In the genomic region with DNA sequence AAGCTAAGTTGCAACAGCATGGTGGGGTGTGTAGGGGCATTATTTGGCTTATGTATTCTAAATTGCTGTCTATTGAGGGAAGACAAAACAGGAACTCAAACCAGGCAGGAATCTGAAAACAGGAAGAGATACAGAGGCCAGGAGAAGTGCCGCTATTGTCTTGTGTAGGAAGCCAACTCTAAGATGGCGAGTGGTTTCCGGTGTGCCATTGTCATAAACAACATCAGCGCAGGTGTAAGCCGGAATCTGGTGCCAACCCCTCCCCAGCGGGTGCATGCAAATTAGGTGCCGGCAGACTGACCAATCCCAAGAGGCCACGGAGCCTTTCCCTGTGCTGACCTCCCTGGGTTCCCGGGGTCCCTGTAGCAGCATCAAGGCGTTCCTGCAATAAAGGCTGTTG, we compare ENCODE assay signal across 37 mouse cellular contexts. TPM values are rescaled to one million over a fixed set of nuclear protein-coding genes. Genes with fewer than 3 reads are reported as not detected.
"Had no signal": no experiment of that assay in that cellular context is flagged by ENCODE, and none has a peak within 500 bp of the region (broad histone marks: within the 10 kb centered on the region; RNA-seq: fewer than 3 reads in every experiment).

No protein-coding gene starts in this region.

- DNase-seq: gastrocnemius, adult 2 months; gastrocnemius, postnatal 10 days; heart, adult 18-20 months; heart, postnatal 10 days; heart, postnatal 4 days; kidney, adult 18-20 months; kidney, adult 9 months; kidney, postnatal 14 days; kidney, postnatal 36 days; layer of hippocampus, adult 9-11 months; liver; liver, embryonic 13.5 days had no signal

- H3K4me3 ChIP-seq: gastrocnemius, adult 2 months; heart, embryonic 10.5 days; heart, embryonic 12.5 days; hindbrain, embryonic 10.5 days; hindbrain, embryonic 12.5 days; intestine, embryonic 15.5 days; kidney, embryonic 15.5 days; left cerebral cortex, adult 2 months; limb, embryonic 10.5 days; limb, embryonic 12.5 days; liver, embryonic 13.5 days; liver, embryonic 15.5 days had no signal

- H3K27me3 ChIP-seq: heart, embryonic 12.5 days; limb, embryonic 12.5 days; liver, embryonic 13.5 days had no signal

- H3K4me1 ChIP-seq: heart, embryonic 10.5 days; heart, embryonic 12.5 days; intestine, embryonic 15.5 days; liver, embryonic 13.5 days; liver, embryonic 15.5 days had no signal

- H3K36me3 ChIP-seq: heart, embryonic 10.5 days; heart, embryonic 12.5 days; hindbrain, embryonic 10.5 days; hindbrain, embryonic 12.5 days; intestine, embryonic 15.5 days; kidney, embryonic 15.5 days; limb, embryonic 10.5 days; limb, embryonic 12.5 days; liver, embryonic 13.5 days; liver, embryonic 15.5 days had no signal

- H3K27ac ChIP-seq: gastrocnemius, adult 2 months; heart, embryonic 10.5 days; hindbrain, embryonic 10.5 days; hindbrain, embryonic 12.5 days; hindbrain, embryonic 14.5 days; intestine, embryonic 15.5 days; kidney, embryonic 15.5 days; kidney, postnatal 0 days; left cerebral cortex, adult 2 months; limb, embryonic 10.5 days; limb, embryonic 12.5 days; liver, embryonic 13.5 days; liver, embryonic 15.5 days had no signal

RNA-seq across cellular contexts. Expression of a gene that starts 32.4 kb away (rescaled TPM):
- total RNA-seq: gastrocnemius, adult 2 months; gastrocnemius, postnatal 10 days; gastrocnemius, postnatal 4 days; granulocyte monocyte progenitor cell, adult 5-6 weeks; heart, adult 18-20 months; heart, adult 8-10 months; heart, postnatal 10 days; heart, postnatal 25 days; heart, postnatal 4 days; layer of hippocampus, adult 18-20 months; layer of hippocampus, adult 8-10 months; layer of hippocampus, postnatal 14 days had no signal
- polyA plus RNA-seq: heart, embryonic 10.5 days; heart, embryonic 12.5 days; heart, embryonic 14.5 days; heart, embryonic 16.5 days; inflammation-experienced regulatory T-cells, adult 6 months; intestine, embryonic 15.5 days; intestine, postnatal 0 days; kidney, embryonic 15.5 days; kidney, postnatal 0 days; large intestine, adult 2 months; limb, embryonic 10.5 days; limb, embryonic 12.5 days; liver, embryonic 11.5 days; liver, embryonic 13.5 days; liver, embryonic 15.5 days had no signal
